Mouse (Mus musculus): ENCODE data around the gene Gprc5c. TPM values are rescaled to one million over a fixed set of nuclear protein-coding genes. Genes with fewer than 3 reads are reported as not detected.

Gprc5c gene
- total and polyA plus RNA-seq, 3 experiments, result not detected

DNA sequence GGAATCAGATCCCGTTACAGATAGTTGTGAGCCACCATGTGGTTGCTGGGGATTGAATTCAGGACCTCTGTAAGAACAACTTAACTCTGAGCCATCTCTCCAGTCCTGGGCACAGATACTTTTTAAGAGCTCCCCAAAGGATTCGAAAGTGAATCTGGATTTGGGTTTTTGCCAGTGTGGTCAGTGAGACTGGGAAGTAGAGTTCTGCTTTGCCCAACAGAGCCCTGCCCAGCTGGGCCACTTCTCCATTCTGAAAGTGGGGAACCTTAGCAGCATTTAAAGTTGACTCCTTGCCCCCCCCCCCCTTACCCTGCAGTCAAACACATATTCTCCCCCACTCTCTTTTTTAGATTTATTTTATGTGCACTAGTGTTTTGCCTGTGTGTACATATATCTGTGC, 28.7 kb downstream of the Gprc5c start:
- TF ChIP-seq MEF2A (IDR thresholded peaks at IDR 0.05; ENCODE audit: borderline replicate concordance, low read depth, low read length) (no peak), TBP (conservative IDR thresholded peaks at IDR 0.05; ENCODE audit: low read depth, low read length) (no peak), E2F4 (IDR thresholded peaks at IDR 0.05; ENCODE audit: insufficient replicate concordance, low read depth, low read length) (no peak), HCFC1 (IDR thresholded peaks at IDR 0.05; ENCODE audit: low read depth, low read length) (no peak), ZC3H11A (IDR thresholded peaks at IDR 0.05; ENCODE audit: low read depth, low read length) (no peak), PAX5 (IDR thresholded peaks at IDR 0.05; ENCODE audit: low read length) (no peak), ELF1 (IDR thresholded peaks at IDR 0.05; ENCODE audit: low read depth, low read length) (no peak), CHD2 (IDR thresholded peaks at IDR 0.05; ENCODE audit: low read length) (no peak), IRF4 (IDR thresholded peaks at IDR 0.05; ENCODE audit: low read depth, low read length) (no peak), MXI1 (IDR thresholded peaks at IDR 0.05; ENCODE audit: low read depth, low read length) (no peak), NRF1 (IDR thresholded peaks at IDR 0.05; ENCODE audit: low read depth, low read length) (no peak), MAFK (IDR thresholded peaks at IDR 0.05; ENCODE audit: insufficient replicate concordance, low read length) (no peak), ZMIZ1 (IDR thresholded peaks at IDR 0.05; ENCODE audit: low read depth, low read length) (no peak)
- in situ Hi-C loops (cut with MboI; ENCODE audit: low pct_ligation_motif_present, low pct_unique_long_range_greater_than_20kb, low sequenced_read_pairs) (loop anchor here (5.0 kb wide), 3 partner anchors 33 to 142 kb away; no protein-coding TSS in a partner anchor), dilution Hi-C loops (cut with MboI; ENCODE audit: extremely low pct_ligation_motif_present, extremely low pct_unique_long_range_greater_than_20kb, low sequenced_read_pairs) (no loop called here)
- peaks cover 33 to 93% of the 10 kb centered on the region in 2 experiments for H3K4me1 ChIP-seq (ENCODE audit: control insufficient read depth in 1 of 2, insufficient read depth in 2 of 2)
- H3K9me3 ChIP-seq (replicated peaks; ENCODE audit: low read length), result no peaks in the 10 kb centered on the region
- H3K27me3 ChIP-seq (replicated peaks), result no peaks in the 10 kb centered on the region
- H3K4me3 ChIP-seq (replicated peaks in 1 of 3; ENCODE audit: low read depth in 2 of 3, low read length in 2 of 3, poor library complexity in 1 of 3), result no peak overlapping the region
- no peak for DNase-seq (ENCODE audit: extremely low read depth)
- H3K79me2 ChIP-seq (replicated peaks; ENCODE audit: control insufficient read depth, extremely low read depth, insufficient read depth, poor library complexity, severe bottlenecking), result no peaks in the 10 kb centered on the region
- no peaks in the 10 kb centered on the region for H3K36me3 ChIP-seq (replicated peaks in 1 of 2; ENCODE audit: control insufficient read depth in 1 of 2, insufficient read depth in 1 of 2, low read length in 1 of 2)
- H3K27ac ChIP-seq (ENCODE audit: insufficient read depth, low read depth), result no peak overlapping the region
- no peak overlapping the region for H3K4me2 ChIP-seq (ENCODE audit: insufficient read depth, low read depth, poor library complexity, severe bottlenecking)
- no peak overlapping the region for H3K9ac ChIP-seq (ENCODE audit: insufficient read depth, low read depth)

DNA sequence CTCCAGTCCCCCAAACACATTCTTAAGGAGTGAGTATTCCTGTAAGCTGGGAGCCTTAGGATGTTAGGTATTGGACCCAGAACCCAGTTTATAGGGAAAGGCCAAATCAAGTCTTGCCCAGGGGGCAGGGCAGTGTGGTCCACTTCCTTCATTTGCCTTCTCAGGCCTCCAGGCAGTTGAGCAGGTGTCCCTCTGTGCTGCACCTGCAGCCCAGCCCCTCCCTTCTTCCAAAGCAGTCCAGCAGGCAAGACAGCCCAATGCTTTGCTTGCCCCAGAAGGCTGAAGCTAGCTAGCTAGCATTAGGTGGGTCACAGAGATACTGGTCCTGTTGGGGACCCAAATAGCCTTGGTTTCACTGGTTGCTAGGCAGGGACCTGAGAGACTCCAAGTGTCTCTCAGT, 29.2 kb downstream of the Gprc5c start:
- H3K4me2 ChIP-seq (ENCODE audit: insufficient read depth, low read depth, poor library complexity, severe bottlenecking), result no peak overlapping the region
- H3K9ac ChIP-seq (ENCODE audit: insufficient read depth, low read depth), result no peak overlapping the region
- peaks cover 32 to 93% of the 10 kb centered on the region in 2 experiments for H3K4me1 ChIP-seq (ENCODE audit: control insufficient read depth in 1 of 2, insufficient read depth in 2 of 2)
- no peak for DNase-seq (ENCODE audit: extremely low read depth)
- in situ Hi-C loops (cut with MboI; ENCODE audit: low pct_ligation_motif_present, low pct_unique_long_range_greater_than_20kb, low sequenced_read_pairs) (no loop called here), dilution Hi-C loops (cut with MboI; ENCODE audit: extremely low pct_ligation_motif_present, extremely low pct_unique_long_range_greater_than_20kb, low sequenced_read_pairs) (no loop called here)
- no peak overlapping the region for H3K4me3 ChIP-seq (replicated peaks in 1 of 3; ENCODE audit: low read depth in 2 of 3, low read length in 2 of 3, poor library complexity in 1 of 3)
- no peak overlapping the region for H3K27ac ChIP-seq (ENCODE audit: insufficient read depth, low read depth)
- no peak for TF ChIP-seq CTCF (conservative IDR thresholded peaks at IDR 0.05 in 1 of 2, IDR thresholded peaks at IDR 0.05 in 1 of 2; ENCODE audit: low read depth in 2 of 2, low read length in 2 of 2)
- TF ChIP-seq USF1 (IDR thresholded peaks at IDR 0.05; ENCODE audit: low read depth, low read length), result no peak
- TF ChIP-seq EP300 (IDR thresholded peaks at IDR 0.05; ENCODE audit: low read length), result no peak
- TF ChIP-seq TBP (conservative IDR thresholded peaks at IDR 0.05; ENCODE audit: low read depth, low read length), result no peak
- no peak for TF ChIP-seq ZNF384 (IDR thresholded peaks at IDR 0.05; ENCODE audit: low read depth, low read length)
- TF ChIP-seq BHLHE40 (IDR thresholded peaks at IDR 0.05; ENCODE audit: low read depth, low read length), result no peak
- no peak for TF ChIP-seq JUN (IDR thresholded peaks at IDR 0.05; ENCODE audit: insufficient read depth, low read depth, low read length)
- TF ChIP-seq ETS1 (conservative IDR thresholded peaks at IDR 0.05; ENCODE audit: low read depth, low read length), result no peak
- TF ChIP-seq MAX (IDR thresholded peaks at IDR 0.05; ENCODE audit: low read length), result no peak
- no peak for TF ChIP-seq UBTF (IDR thresholded peaks at IDR 0.05; ENCODE audit: low read depth, low read length)
- no peak for TF ChIP-seq MXI1 (IDR thresholded peaks at IDR 0.05; ENCODE audit: low read depth, low read length)
- no peak for TF ChIP-seq POLR2A (IDR thresholded peaks at IDR 0.05; ENCODE audit: low read depth, low read length)
- no peak for TF ChIP-seq MEF2A (IDR thresholded peaks at IDR 0.05; ENCODE audit: borderline replicate concordance, low read depth, low read length)
- no peak for TF ChIP-seq SMC3 (IDR thresholded peaks at IDR 0.05; ENCODE audit: low read depth, low read length)
- TF ChIP-seq CHD1 (IDR thresholded peaks at IDR 0.05; ENCODE audit: low read depth, low read length), result no peak
- no peak for TF ChIP-seq TCF12 (IDR thresholded peaks at IDR 0.05; ENCODE audit: low read depth, low read length)
- no peak for TF ChIP-seq ZMIZ1 (IDR thresholded peaks at IDR 0.05; ENCODE audit: low read depth, low read length)
- no peak for TF ChIP-seq ELF1 (IDR thresholded peaks at IDR 0.05; ENCODE audit: low read depth, low read length)
- TF ChIP-seq ZC3H11A (IDR thresholded peaks at IDR 0.05; ENCODE audit: low read depth, low read length), result no peak
- no peaks in the 10 kb centered on the region for H3K9me3 ChIP-seq (replicated peaks; ENCODE audit: low read length)
- no peaks in the 10 kb centered on the region for H3K36me3 ChIP-seq (replicated peaks in 1 of 2; ENCODE audit: control insufficient read depth in 1 of 2, insufficient read depth in 1 of 2, low read length in 1 of 2)
- no peaks in the 10 kb centered on the region for H3K27me3 ChIP-seq (replicated peaks)
- H3K79me2 ChIP-seq (replicated peaks; ENCODE audit: control insufficient read depth, extremely low read depth, insufficient read depth, poor library complexity, severe bottlenecking), result no peaks in the 10 kb centered on the region
